Mouse (Mus musculus): ENCODE measurements at regions not wholly inside any gene's neighbourhood (a gene's known extent, or its start where the extent isn't known, plus 50 kb on each side); places are given as distances from the start of the nearest gene placed in this dataset.
A peak's percentile ranks its signal among the peaks of the same experiment; 100 is the strongest.

GRCm38 (mm10) chr2:117023436-117023835 is 97.7 kb upstream of the Spred1 start:
- no peak for DNase-seq (ENCODE audit: inconsistent ontology term)

GRCm38 (mm10) chr2:117027071-117027470 is 94.1 kb upstream of the Spred1 start:
- no peak for DNase-seq (ENCODE audit: inconsistent ontology term)

- no peak for DNase-seq (ENCODE audit: inconsistent ontology term)
Measured at GRCm38 (mm10) chr2:117028771-117029170, 92.4 kb upstream of the Spred1 start.

- DNase-seq (ENCODE audit: inconsistent ontology term) = no peak
Measured at GRCm38 (mm10) chr2:117036197-117036872, 84.8 kb upstream of the Spred1 start.

GRCm38 (mm10) chr2:117040211-117040610 is 81.0 kb upstream of the Spred1 start:
- no peak for DNase-seq (ENCODE audit: inconsistent ontology term)

GRCm38 (mm10) chr2:117043831-117044230 is 77.3 kb upstream of the Spred1 start:
- no peak for DNase-seq (ENCODE audit: inconsistent ontology term)

GRCm38 (mm10) chr2:117048290-117048730 is 72.9 kb upstream of the Spred1 start:
- DNase-seq (ENCODE audit: inconsistent ontology term) = peak; percentile 90

GRCm38 (mm10) chr2:117050061-117050460 is 71.1 kb upstream of the Spred1 start:
- no peak for DNase-seq (ENCODE audit: inconsistent ontology term)

GRCm38 (mm10) chr2:117064126-117064525 is 57.0 kb upstream of the Spred1 start:
- DNase-seq (ENCODE audit: inconsistent ontology term) = no peak

- DNase-seq (ENCODE audit: inconsistent ontology term) = no peak
Measured at GRCm38 (mm10) chr2:117070348-117070747, 50.8 kb upstream of the Spred1 start.

- DNase-seq (ENCODE audit: inconsistent ontology term) = no peak
Measured at GRCm38 (mm10) chr2:117071098-117071497, 50.1 kb upstream of the Spred1 start.
